Mouse (Mus musculus): Measurements from ENCODE around the gene Cfap43. TPM values are rescaled to one million over a fixed set of nuclear protein-coding genes. Genes with fewer than 3 reads are reported as not detected.

The Cfap43 gene
- polyA plus RNA-seq, 1 experiment from 2014 or later = not detected

Small RNAs within 50 kb of the gene (microRNA-seq; reads per million reads assigned to microRNA genes)
- not detected for gene Gm22240 (ENCODE audit: borderline number of aligned reads)
- gene Mir8090 (ENCODE audit: borderline number of aligned reads) = not detected

Other genes with a start within 250 kb of the Cfap43 start
- gene Col17a1, start 227.2 kb downstream of the Cfap43 start, polyA plus RNA-seq (2014; fragmentation: Nextera tagmentation; extraction: Ambion mirVana) = 0.41 and 0.44 TPM in 2 replicates
- 258 and 274 TPM in 2 replicates for gene Sfr1, start 187.6 kb downstream of the Cfap43 start, polyA plus RNA-seq (2014; fragmentation: Nextera tagmentation; extraction: Ambion mirVana)
- 82.6 and 84.0 TPM in 2 replicates for gene Gsto1, start 64.3 kb downstream of the Cfap43 start, polyA plus RNA-seq (2014; fragmentation: Nextera tagmentation; extraction: Ambion mirVana)
- gene Gsto2, start 53.8 kb downstream of the Cfap43 start, polyA plus RNA-seq (2014; fragmentation: Nextera tagmentation; extraction: Ambion mirVana) = 0.82 and 1.3 TPM in 2 replicates
- 13.2 and 16.9 TPM in 2 replicates for gene Itprip, start within 50 bp of the Cfap43 start, polyA plus RNA-seq (2014; fragmentation: Nextera tagmentation; extraction: Ambion mirVana)
- gene Cfap58, start 18.4 kb upstream of the Cfap43 start, polyA plus RNA-seq (2014; fragmentation: Nextera tagmentation; extraction: Ambion mirVana) = 0.16 and 0.18 TPM in 2 replicates